Mouse (Mus musculus) midbrain, postnatal 0 days (tissue): Measurements from ENCODE around the gene 0610030E20Rik. TPM values are rescaled to one million over a fixed set of nuclear protein-coding genes. Genes with fewer than 3 reads are reported as not detected.
A peak's percentile ranks its signal among the peaks of the same experiment; 100 is the strongest.

Experiments
- ATAC-seq: fragments of 200-750 bp; cut with Nextera tagmentation; 2 replicates; pipeline ENCODE4 v1.8.0; 2017; ENCODE audit warnings: moderate number of reproducible peaks, mild to moderate bottlenecking, moderate TSS enrichment, moderate library complexity; ENCODE audit not compliant: low FRiP score
- DNase-seq: peaks from one replicate; pipeline ENCODE4 v3.0.0-alpha.2; 2015; ENCODE audit warnings: low spot score
- H3K27ac ChIP-seq: fragments of 300-500 bp; sonication (generic); 2 replicates; pipeline ENCODE4 v1.5.1; 2014; ENCODE audit warnings: low read depth, mild to moderate bottlenecking, low read length, mixed read lengths
- H3K27me3 ChIP-seq: fragments of 300-500 bp; sonication (generic); 2 replicates; pipeline ENCODE4 v1.6.1; 2014; ENCODE audit warnings: low read length, control low read depth, mixed read lengths; ENCODE audit not compliant: insufficient read depth
- H3K36me3 ChIP-seq: fragments of 300-500 bp; sonication (generic); 2 replicates; pipeline ENCODE4 v1.6.1; 2014; ENCODE audit warnings: low read length, control low read depth, mixed read lengths; ENCODE audit not compliant: insufficient read depth
- H3K4me1 ChIP-seq: fragments of 300-500 bp; sonication (generic); 2 replicates; pipeline ENCODE4 v1.6.1; 2014; ENCODE audit warnings: mild to moderate bottlenecking, control low read depth, antibody characterized with exemption, low read length, mixed read lengths; ENCODE audit not compliant: insufficient read depth
- H3K4me2 ChIP-seq: fragments of 300-500 bp; sonication (generic); 2 replicates; pipeline ENCODE4 v1.6.1; 2014; ENCODE audit warnings: low read depth, mild to moderate bottlenecking, low read length, mixed read lengths; ENCODE audit not compliant: poor library complexity, severe bottlenecking
- H3K4me3 ChIP-seq: fragments of 300-500 bp; sonication (generic); 2 replicates; pipeline ENCODE4 v1.5.1; 2014; ENCODE audit warnings: low read depth, mild to moderate bottlenecking, low read length, moderate library complexity
- H3K9ac ChIP-seq: fragments of 300-500 bp; sonication (generic); replicated peaks from 2 replicates; pipeline ENCODE4 v1.6.1; 2014; ENCODE audit warnings: mild to moderate bottlenecking, low read length, moderate library complexity, mixed read lengths; ENCODE audit not compliant: poor library complexity, severe bottlenecking
- H3K9me3 ChIP-seq: fragments of 300-500 bp; sonication (generic); 2 replicates; pipeline ENCODE4 v1.6.1; 2016; ENCODE audit warnings: low read length, control low read depth
- CTCF ChIP-seq: IDR thresholded peaks from 2 replicates; pipeline ENCODE4 v1.5.1; 2016; ENCODE audit warnings: antibody characterized with exemption, mild to moderate bottlenecking
- WGBS: fragments of 180-500 bp; shearing (Covaris S2); extraction: QIAGEN DNeasy Blood & Tissue Kit; methylation state at CpG from one replicate; pipeline ENCODE4 v1.1.7; 2014; 5-methylcytosine and 5-hydroxymethylcytosine counted together
- polyA plus RNA-seq: library from polyadenylated mRNA; unstranded; fragments of >200 nt; fragmentation: Nextera tagmentation; extraction: Ambion mirVana; gene quantifications from 2 replicates; pipeline ENCODE4 v1.2.1, GENCODE M21; 2015
- total RNA-seq: library from RNA; depleted of rRNA; stranded (reverse); fragments of >200 nt; gene quantifications from 2 replicates; pipeline ENCODE4 v1.2.3, GENCODE M21; 2014; rRNA removed

The 0610030E20Rik gene
- total RNA-seq (9.5 and 10.0 TPM in 2 replicates), polyA plus RNA-seq (13.3 and 14.7 TPM in 2 replicates)

DNA sequence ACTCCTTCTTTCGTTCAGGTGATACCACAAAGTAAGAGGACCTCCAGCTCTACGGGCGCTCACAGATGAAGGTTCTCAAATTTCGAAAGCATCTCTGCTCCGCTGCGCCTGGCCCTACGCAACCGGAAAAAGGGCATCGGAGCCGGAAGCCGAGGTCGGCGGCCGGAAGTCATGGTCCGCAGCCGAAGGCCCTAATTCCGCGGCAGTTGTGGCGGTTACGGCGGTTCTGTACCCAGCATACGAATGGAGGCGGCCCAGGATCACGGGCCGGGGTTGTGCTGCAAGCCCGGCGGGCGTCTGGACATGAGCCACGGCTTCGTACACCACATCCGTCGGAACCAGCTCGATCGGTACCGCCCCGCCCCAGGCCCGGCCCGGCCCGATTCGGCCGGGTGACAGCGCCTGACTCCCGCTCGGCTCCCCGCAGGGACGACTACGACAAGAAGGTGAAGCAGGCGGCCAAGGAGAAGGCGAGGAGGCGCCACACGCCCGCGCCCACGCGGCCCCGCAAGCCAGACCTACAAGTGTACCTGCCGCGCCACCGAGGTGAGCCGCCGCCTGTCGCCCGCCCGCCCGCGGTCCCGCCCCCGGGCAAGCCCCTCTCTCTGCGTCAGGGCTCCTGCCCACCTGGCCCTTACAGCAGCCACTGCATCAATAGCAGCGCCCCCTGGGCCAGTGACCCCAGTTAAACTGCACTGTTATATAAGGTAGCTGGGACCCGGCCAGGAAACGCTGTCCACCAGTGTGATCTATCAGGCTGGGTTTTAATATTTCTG lies at the start of gene 0610030E20Rik:
0610030E20Rik (plus strand) TSS at position 152 of the 776 bp plus-strand sequence.
- peak within 1 kb of the TSS; percentile 85 for H3K4me2 ChIP-seq
- WGBS: under 1% methylated on average over 49 of the region's 72 CpGs
- H3K4me3 ChIP-seq: peak within 1 kb of the TSS; percentile 62
- peaks cover 18% of the 10 kb centered on the region for H3K36me3 ChIP-seq
- TF ChIP-seq CTCF: peak; percentile 45
- H3K27ac ChIP-seq: peak within 1 kb of the TSS; percentile 84
- ATAC-seq (peak; percentile 55), DNase-seq (peak; percentile 77)
- no peaks in the 10 kb centered on the region for H3K27me3 ChIP-seq
- peak within 1 kb of the TSS; percentile 96 for H3K9ac ChIP-seq
- H3K9me3 ChIP-seq: no peaks in the 10 kb centered on the region
- H3K4me1 ChIP-seq: peaks cover 13% of the 10 kb centered on the region; the same call in 1 of the 2 replicates

DNA sequence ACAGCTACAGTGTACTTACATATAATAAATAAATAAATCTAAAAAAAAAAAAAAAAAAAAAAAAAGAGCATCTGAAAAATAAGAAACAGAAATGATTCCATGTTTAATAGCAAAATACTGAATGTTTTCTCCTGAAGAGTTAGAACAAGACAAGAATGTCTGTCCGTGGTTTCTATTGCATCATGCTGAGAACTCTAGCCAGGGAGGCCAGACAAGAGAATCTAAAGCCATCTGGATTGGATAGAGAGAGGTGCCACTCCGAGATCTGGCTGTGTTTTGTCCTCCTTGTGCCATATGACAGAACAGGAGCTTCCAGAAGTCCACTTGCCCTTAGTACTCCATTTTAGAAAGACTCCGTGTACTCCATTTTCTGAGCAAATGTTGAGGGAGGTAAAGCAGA lies 49.3 kb upstream of the 0610030E20Rik start:
- no peak overlapping the region for H3K27ac ChIP-seq
- H3K36me3 ChIP-seq: no peaks in the 10 kb centered on the region
- H3K4me2 ChIP-seq: no peak overlapping the region
- WGBS: 81% methylated on average over 3 of the region's 3 CpGs
- no peaks in the 10 kb centered on the region for H3K4me1 ChIP-seq
- no peaks in the 10 kb centered on the region for H3K9me3 ChIP-seq
- no peak for TF ChIP-seq CTCF
- H3K9ac ChIP-seq: no peak overlapping the region
- no peak for DNase-seq
- H3K4me3 ChIP-seq: no peak overlapping the region
- no peak for ATAC-seq
- H3K27me3 ChIP-seq: no peaks in the 10 kb centered on the region

DNA sequence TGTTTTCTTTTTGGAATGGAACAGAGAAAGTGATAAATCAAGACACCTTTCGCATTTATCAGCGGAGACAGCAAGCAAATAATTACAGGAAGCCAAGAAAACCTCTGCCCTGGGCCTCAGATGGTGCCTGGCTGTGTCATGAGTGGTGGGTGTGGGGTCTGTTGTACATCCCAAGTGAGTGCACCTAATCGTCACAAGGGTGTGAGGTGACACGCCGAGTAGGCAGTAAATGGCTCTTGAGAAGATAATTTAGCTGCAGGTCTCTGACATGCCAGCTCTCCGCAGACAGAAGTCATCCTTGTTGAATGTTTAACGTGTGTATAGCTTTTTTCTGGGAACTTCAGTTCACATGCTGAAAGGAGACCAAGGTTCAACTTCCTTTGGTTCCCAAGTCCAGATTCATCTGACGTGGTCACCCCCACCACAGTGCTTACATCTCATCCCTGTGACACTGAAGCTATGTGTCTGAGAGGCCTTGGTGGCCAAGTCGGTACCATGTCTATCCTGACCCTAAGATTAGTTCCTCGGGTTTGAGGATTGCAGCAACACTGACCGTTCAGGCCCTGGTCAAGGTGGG lies 44.7 kb upstream of the 0610030E20Rik start:
- Histone ChIP-seq H3K9ac (no peak overlapping the region), H3K9me3 (no peaks in the 10 kb centered on the region), H3K4me3 (no peak overlapping the region), H3K27ac (no peak overlapping the region), H3K27me3 (no peaks in the 10 kb centered on the region), H3K36me3 (no peaks in the 10 kb centered on the region), H3K4me1 (no peaks in the 10 kb centered on the region), H3K4me2 (no peak overlapping the region)
- no peak for DNase-seq
- WGBS: 92% methylated on average over 11 of the region's 11 CpGs
- no peak for ATAC-seq
- TF ChIP-seq CTCF: no peak

DNA sequence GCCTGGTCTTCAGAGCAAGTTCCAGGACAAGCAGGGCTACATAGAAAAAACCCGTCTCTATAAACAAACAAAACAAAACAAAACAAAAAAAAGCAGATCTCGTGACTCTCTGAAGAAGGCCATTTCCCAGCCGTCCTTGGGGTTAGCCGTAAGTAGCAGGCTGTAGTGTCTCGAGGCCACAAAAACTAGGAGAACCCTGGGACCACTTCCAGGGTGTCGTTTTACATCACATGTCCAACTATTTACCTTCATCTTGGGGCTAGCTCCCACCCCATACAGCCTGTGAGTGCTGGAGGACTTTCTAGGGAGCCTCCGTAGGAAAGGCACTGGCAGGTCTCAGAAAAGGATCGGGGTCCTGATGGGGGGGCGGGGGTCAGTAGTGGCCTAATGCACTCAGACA lies 43.6 kb upstream of the 0610030E20Rik start:
- H3K27ac ChIP-seq: no peak overlapping the region
- WGBS: 62% methylated on average over 9 of the region's 9 CpGs
- no peak overlapping the region for H3K4me2 ChIP-seq
- ATAC-seq (no peak), DNase-seq (no peak)
- no peaks in the 10 kb centered on the region for H3K9me3 ChIP-seq
- no peak overlapping the region for H3K4me3 ChIP-seq
- no peaks in the 10 kb centered on the region for H3K4me1 ChIP-seq
- H3K9ac ChIP-seq: no peak overlapping the region
- no peaks in the 10 kb centered on the region for H3K27me3 ChIP-seq
- H3K36me3 ChIP-seq: no peaks in the 10 kb centered on the region
- no peak for TF ChIP-seq CTCF

DNA sequence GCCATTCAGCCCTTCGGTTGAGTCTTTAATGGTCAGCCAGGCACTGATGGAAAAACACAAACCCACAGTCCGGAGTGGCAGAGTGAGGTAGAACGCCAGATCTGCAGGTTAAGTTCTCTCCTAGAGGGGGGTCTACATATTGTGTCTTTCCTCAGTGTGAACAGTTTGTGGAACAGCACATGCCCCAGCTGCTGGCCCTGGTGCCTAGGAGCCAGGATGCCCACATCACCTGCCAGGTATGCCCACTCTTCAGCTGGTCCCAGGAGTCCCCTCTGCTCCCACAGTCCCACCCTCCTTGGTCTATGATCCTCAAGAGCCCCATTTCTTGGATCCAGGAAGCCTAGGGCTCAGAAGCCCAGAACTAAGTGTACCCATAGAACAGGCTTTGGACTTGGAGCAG lies 34.9 kb upstream of the 0610030E20Rik start:
- no peak for ATAC-seq
- no peak overlapping the region for H3K9ac ChIP-seq
- H3K4me3 ChIP-seq: no peak overlapping the region
- 91% methylated on average over 3 of the region's 3 CpGs for WGBS
- H3K27me3 ChIP-seq: no peaks in the 10 kb centered on the region
- H3K4me2 ChIP-seq: no peak overlapping the region
- TF ChIP-seq CTCF: no peak
- no peaks in the 10 kb centered on the region for H3K4me1 ChIP-seq
- peaks cover 11% of the 10 kb centered on the region; the same call in 1 of the 2 replicates for H3K36me3 ChIP-seq
- H3K27ac ChIP-seq: no peak overlapping the region
- DNase-seq: no peak
- no peaks in the 10 kb centered on the region for H3K9me3 ChIP-seq

DNA sequence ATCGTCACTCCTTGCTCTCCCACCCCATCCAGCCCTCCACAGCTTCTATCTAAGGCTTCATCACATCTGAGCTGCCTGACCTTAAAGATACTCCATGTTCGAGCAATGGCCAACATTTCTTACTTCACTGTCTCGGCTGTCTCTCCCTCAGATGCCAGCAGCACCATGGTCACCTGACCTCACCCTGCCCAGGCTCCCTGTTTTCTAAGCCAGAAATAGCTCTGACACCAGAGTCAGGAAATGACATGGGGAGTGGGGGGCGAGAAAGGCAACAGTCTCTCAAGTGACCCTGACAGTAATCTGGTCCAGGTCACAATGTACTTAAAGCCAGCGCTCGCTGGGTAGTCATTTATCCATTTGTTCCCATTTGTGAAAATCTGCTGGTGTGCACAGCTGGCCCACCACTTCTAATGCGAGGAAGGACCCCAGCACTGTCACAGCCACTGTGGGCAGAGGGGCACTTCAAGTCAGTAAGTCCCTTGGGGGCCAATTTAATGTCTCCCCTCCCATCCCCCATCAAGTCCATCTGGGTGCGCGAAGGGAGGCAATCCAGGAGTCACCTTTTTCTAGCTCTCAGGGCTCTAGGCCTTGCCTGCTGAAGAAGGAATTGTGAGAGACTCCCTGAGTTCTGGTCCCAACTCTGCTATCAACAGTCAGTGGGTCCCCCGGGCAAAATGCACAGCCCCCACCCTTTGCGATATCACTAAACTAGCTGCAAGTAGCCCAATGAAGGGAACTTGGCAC lies 33.8 kb upstream of the 0610030E20Rik start:
- no peak overlapping the region for H3K27ac ChIP-seq
- no peaks in the 10 kb centered on the region for H3K4me1 ChIP-seq
- no peaks in the 10 kb centered on the region for H3K9me3 ChIP-seq
- peaks cover 21% of the 10 kb centered on the region for H3K36me3 ChIP-seq
- ATAC-seq: no peak
- H3K4me2 ChIP-seq: no peak overlapping the region
- TF ChIP-seq CTCF: no peak
- H3K27me3 ChIP-seq: no peaks in the 10 kb centered on the region
- 89% methylated on average over 11 of the region's 11 CpGs for WGBS
- no peak overlapping the region for H3K4me3 ChIP-seq
- no peak for DNase-seq
- H3K9ac ChIP-seq: no peak overlapping the region
